Mouse (Mus musculus) limb, embryonic 14.5 days (tissue): ENCODE measurements around the gene Vps11. TPM values are rescaled to one million over a fixed set of nuclear protein-coding genes. Genes with fewer than 3 reads are reported as not detected.
"Not testable (repeated sequence)": the region's sequence is repeated elsewhere in the genome, so short reads cannot be mapped to it uniquely, and the experiment has no call there.

ENCODE experiments used
- ATAC-seq: fragments of 200-750 bp; cut with Nextera tagmentation; 2 replicates; pipeline ENCODE4 v1.8.0; 2017; ENCODE audit warnings: low read depth, moderate number of reproducible peaks, moderate TSS enrichment; ENCODE audit not compliant: low FRiP score
- DNase-seq: peaks from one replicate; pipeline ENCODE4 v3.0.0-alpha.2; 2015; ENCODE audit warnings: low spot score
- H3K27ac ChIP-seq: fragments of 300-500 bp; sonication (generic); replicated peaks from 2 replicates; pipeline ENCODE4 v1.5.1; 2014; ENCODE audit warnings: low read depth, mild to moderate bottlenecking, low read length, moderate library complexity, mixed read lengths
- H3K27me3 ChIP-seq: fragments of 300-500 bp; sonication (generic); 2 replicates; pipeline ENCODE4 v1.6.1; 2014; ENCODE audit warnings: low read length, mixed read lengths; ENCODE audit not compliant: control insufficient read depth, insufficient read depth
- H3K36me3 ChIP-seq: fragments of 300-500 bp; sonication (generic); 2 replicates; pipeline ENCODE4 v1.6.1; 2014; ENCODE audit warnings: mild to moderate bottlenecking, low read length, moderate library complexity, mixed read lengths; ENCODE audit not compliant: control insufficient read depth, insufficient read depth
- H3K4me1 ChIP-seq: fragments of 300-500 bp; sonication (generic); 2 replicates; pipeline ENCODE4 v1.6.1; 2014; ENCODE audit warnings: antibody characterized with exemption, low read length, mixed read lengths; ENCODE audit not compliant: control insufficient read depth, insufficient read depth
- H3K4me2 ChIP-seq: fragments of 300-500 bp; sonication (generic); replicated peaks from 2 replicates; pipeline ENCODE4 v1.6.1; 2014; ENCODE audit warnings: low read depth, mild to moderate bottlenecking, low read length, moderate library complexity; ENCODE audit not compliant: severe bottlenecking
- H3K4me3 ChIP-seq: fragments of 300-500 bp; sonication (generic); replicated peaks from 2 replicates; pipeline ENCODE4 v1.5.1; 2014; ENCODE audit warnings: low read length
- H3K9ac ChIP-seq: fragments of 300-500 bp; sonication (generic); 2 replicates; pipeline ENCODE4 v1.6.1; 2014; ENCODE audit warnings: mild to moderate bottlenecking, low read depth, low read length, moderate library complexity; ENCODE audit not compliant: severe bottlenecking
- H3K9me3 ChIP-seq: fragments of 300-500 bp; sonication (generic); 2 replicates; pipeline ENCODE4 v1.6.1; 2016; ENCODE audit warnings: low read length; ENCODE audit not compliant: control insufficient read depth
- POLR2A ChIP-seq: fragments of 200-500 bp; IDR thresholded peaks from 2 replicates; pipeline ENCODE4 v1.8.0; 2012; ENCODE audit warnings: inconsistent platforms, mild to moderate bottlenecking, moderate library complexity, borderline replicate concordance; ENCODE audit not compliant: insufficient read depth, insufficient read length; ENCODE audit errors: extremely low read depth
- WGBS: fragments of 180-500 bp; shearing (Covaris S2); extraction: QIAGEN DNeasy Blood & Tissue Kit; methylation state at CpG from one replicate; pipeline ENCODE4 v1.1.7; 2014; 5-methylcytosine and 5-hydroxymethylcytosine counted together
- polyA plus RNA-seq, 2 experiments: library from polyadenylated mRNA; depleted of rRNA in 1 of 2; stranded (reverse) in 1 of 2; unstranded in 1 of 2; fragments of >200 nt; fragmentation: Nextera tagmentation in 1 of 2; extraction: Ambion mirVana in 1 of 2; gene quantifications; 2 replicates each; pipeline versions ENCODE4 v1.2.1 to v1.2.3; 2012 to 2014

The Vps11 gene
- polyA plus RNA-seq, 2 experiments, result 28.5 to 29.9 TPM

GRCm38 (mm10) chr9:44379862-44380261 lies 18.4 kb upstream of the Vps11 start:
- peak overlapping the region; percentile 90 for H3K9ac ChIP-seq
- no peaks in the 10 kb centered on the region for H3K9me3 ChIP-seq
- peak overlapping the region; percentile 95 for H3K4me2 ChIP-seq
- H3K27me3 ChIP-seq, result no peaks in the 10 kb centered on the region
- H3K4me3 ChIP-seq, result peak overlapping the region; percentile 88
- H3K36me3 ChIP-seq, result peaks cover 39% of the 10 kb centered on the region
- peak overlapping the region; percentile 84 for H3K27ac ChIP-seq
- H3K4me1 ChIP-seq, result peaks cover 7% of the 10 kb centered on the region
- no peak for TF ChIP-seq POLR2A
- ATAC-seq (0 out of 2 replicates have a peak, but pooled peaks have one; percentile 2), DNase-seq (no peak)
- WGBS, result 9% methylated on average over 15 of the region's 15 CpGs

GRCm38 (mm10) chr9:44379054-44379834 lies 17.8 kb upstream of the Vps11 start, which contains the start of gene Hyou1:
Hyou1 (plus strand) TSS chr9:44379490.
- Histone ChIP-seq H3K27me3 (no peaks in the 10 kb centered on the region), H3K4me3 (peak within 1 kb of the TSS; percentile 88), H3K9ac (peak within 1 kb of the TSS; percentile 90), H3K4me2 (peak within 1 kb of the TSS; percentile 95), H3K9me3 (no peaks in the 10 kb centered on the region), H3K27ac (peak within 1 kb of the TSS; percentile 84), H3K36me3 (peaks cover 33% of the 10 kb centered on the region), H3K4me1 (peaks cover 7% of the 10 kb centered on the region)
- under 1% methylated on average over 75 of the region's 83 CpGs for WGBS
- ATAC-seq (peak; percentile 99), DNase-seq (peak; percentile 97)
- TF ChIP-seq POLR2A, result peak; percentile 72; the same call in 1 of the 2 replicates

- 90% methylated on average over 5 of the region's 5 CpGs for WGBS
- Histone ChIP-seq H3K4me3 (peak overlapping the region; percentile 88), H3K4me1 (peaks cover 7% of the 10 kb centered on the region), H3K27ac (no peak overlapping the region), H3K9me3 (no peaks in the 10 kb centered on the region), H3K9ac (no peak overlapping the region; the same call in 1 of the 2 replicates), H3K4me2 (peak overlapping the region; percentile 95), H3K27me3 (no peaks in the 10 kb centered on the region), H3K36me3 (peaks cover 23% of the 10 kb centered on the region)
- TF ChIP-seq POLR2A, result no peak
- DNase-seq (no peak), ATAC-seq (no peak)
These were observed 16.8 kb upstream of the Vps11 start for GRCm38 (mm10) chr9:44378153-44378730.

GRCm38 (mm10) chr9:44377335-44377734 lies 15.9 kb upstream of the Vps11 start:
- not testable (repeated sequence) for H3K9ac ChIP-seq, DNase-seq

DNA sequence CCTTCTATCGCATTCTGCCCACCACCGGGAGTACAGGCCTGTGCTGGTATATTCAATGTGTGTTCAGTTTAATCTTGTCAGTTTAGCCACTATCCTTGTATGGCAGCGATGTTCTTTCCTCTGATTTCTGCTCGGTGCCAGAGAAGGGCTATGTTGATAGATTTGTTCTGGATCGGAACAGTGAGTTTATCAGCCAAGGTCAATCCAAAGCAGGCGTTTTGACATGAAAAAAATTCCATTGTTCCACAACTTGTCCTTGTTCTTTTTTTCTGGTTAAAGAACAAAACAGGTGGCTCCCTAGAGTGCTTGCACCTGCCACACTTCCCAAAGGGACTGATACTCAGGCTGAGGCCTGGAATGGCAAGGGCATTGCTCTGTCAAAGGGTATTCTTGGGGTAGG lies 14.7 kb upstream of the Vps11 start:
- ATAC-seq (no peak), DNase-seq (no peak)
- Histone ChIP-seq H3K9me3 (no peaks in the 10 kb centered on the region), H3K9ac (no peak overlapping the region), H3K4me2 (no peak overlapping the region), H3K27ac (no peak overlapping the region), H3K4me3 (no peak overlapping the region), H3K4me1 (peaks cover 7% of the 10 kb centered on the region), H3K27me3 (no peaks in the 10 kb centered on the region), H3K36me3 (peaks cover 3% of the 10 kb centered on the region)
- WGBS, result 90% methylated on average over 6 of the region's 6 CpGs
- no peak for TF ChIP-seq POLR2A

More at GRCm38 (mm10) chr9:44377335-44377734, 15.9 kb upstream of the Vps11 start:
- not testable (repeated sequence) for H3K4me3 ChIP-seq, H3K27me3 ChIP-seq, H3K4me2 ChIP-seq, H3K27ac ChIP-seq, ATAC-seq, H3K4me1 ChIP-seq, H3K9me3 ChIP-seq
- WGBS, result 86% methylated on average over 2 of the region's 2 CpGs
- peaks cover 14% of the 10 kb centered on the region for H3K36me3 ChIP-seq
